Mouse (Mus musculus) kidney, adult 2 months (tissue): ENCODE measurements at regions not wholly inside any gene's neighbourhood (a gene's known extent, or its start where the extent isn't known, plus 50 kb on each side); places are given as distances from the start of the nearest gene placed in this dataset.
"Not testable (repeated sequence)": the region's sequence is repeated elsewhere in the genome, so short reads cannot be mapped to it uniquely, and the experiment has no call there.

ENCODE experiments used
- DNase-seq: peaks from one replicate; pipeline ENCODE4 v3.0.0; 2021
- H3K27ac ChIP-seq: fragments of 200-500 bp; 2 replicates; pipeline ENCODE4 v1.5.1; 2012; ENCODE audit warnings: low read depth, low read length, control low read depth, inconsistent platforms; ENCODE audit not compliant: insufficient read depth
- H3K27me3 ChIP-seq: fragments of 200-500 bp; replicated peaks from 2 replicates; pipeline ENCODE4 v1.6.1; 2012; ENCODE audit warnings: mild to moderate bottlenecking, moderate library complexity, low read length, inconsistent platforms; ENCODE audit not compliant: control insufficient read depth, insufficient read depth
- H3K36me3 ChIP-seq: fragments of 200-500 bp; 2 replicates; pipeline ENCODE4 v1.6.1; 2012; ENCODE audit warnings: mild to moderate bottlenecking, moderate library complexity, low read length, inconsistent platforms; ENCODE audit not compliant: control insufficient read depth, insufficient read depth
- H3K4me1 ChIP-seq: fragments of 200-500 bp; 2 replicates; pipeline ENCODE4 v1.6.1; 2011; ENCODE audit warnings: low read length; ENCODE audit not compliant: control insufficient read depth, insufficient read depth
- H3K4me3 ChIP-seq: fragments of 200-500 bp; 2 replicates; pipeline ENCODE4 v1.5.1; 2011; ENCODE audit warnings: mild to moderate bottlenecking, low read depth, low read length, control low read depth; ENCODE audit not compliant: insufficient read depth
- CTCF ChIP-seq: fragments of 200-500 bp; conservative IDR thresholded peaks from 2 replicates; pipeline ENCODE4 v1.5.1; 2011; ENCODE audit warnings: low read depth, mild to moderate bottlenecking, control low read depth, low read length, moderate library complexity, mixed read lengths; ENCODE audit not compliant: insufficient read depth, insufficient read length
- POLR2A ChIP-seq: fragments of 200-500 bp; IDR thresholded peaks from one replicate; pipeline ENCODE4 v1.6.1; 2011; ENCODE audit warnings: low read depth, low read length, control low read depth
- WGBS: fragments of 180-500 bp; shearing (Covaris S2); methylation state at CpG from one replicate; pipeline ENCODE4 v1.1.7; 2018; 5-methylcytosine and 5-hydroxymethylcytosine counted together

- Histone ChIP-seq H3K27me3 (no peaks in the 10 kb centered on the region), H3K4me1 (no peaks in the 10 kb centered on the region), H3K27ac (no peak overlapping the region), H3K4me3 (no peak overlapping the region), H3K36me3 (no peaks in the 10 kb centered on the region)
- no peak for DNase-seq
- 41% methylated on average over 2 of the region's 2 CpGs for WGBS
- TF ChIP-seq CTCF: no peak
- no peak for TF ChIP-seq POLR2A
Measured at GRCm38 (mm10) chr12:114495741-114496140, 952.0 kb downstream of the Adam6a start.

DNA sequence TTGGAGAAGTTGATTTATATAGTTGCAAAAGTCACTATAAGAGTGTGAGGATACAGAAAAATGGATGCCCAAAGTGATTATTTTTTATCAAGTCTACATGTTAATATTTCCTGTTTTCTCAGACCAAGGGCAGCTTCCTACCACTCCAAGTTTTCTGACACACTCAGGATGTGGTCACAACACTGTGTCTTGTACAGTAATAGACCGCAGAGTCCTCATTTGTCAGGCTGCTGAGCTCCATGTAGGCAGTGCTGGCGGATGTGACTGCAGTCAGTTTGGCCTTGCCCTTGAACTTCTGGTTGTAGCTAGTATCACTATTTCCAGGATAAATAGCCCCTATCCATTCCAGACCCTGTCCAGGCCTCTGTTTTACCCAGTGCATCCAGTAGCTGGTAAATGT, 969.4 kb downstream of the Adam6a start:
- no peaks in the 10 kb centered on the region for H3K36me3 ChIP-seq
- 82% methylated on average over 2 of the region's 2 CpGs for whole genome bisulfite sequencing
- no peak overlapping the region for H3K27ac ChIP-seq
- H3K27me3 ChIP-seq: no peaks in the 10 kb centered on the region
- no peak overlapping the region for H3K4me3 ChIP-seq
- TF ChIP-seq CTCF: no peak
- no peak for TF ChIP-seq POLR2A
- no peaks in the 10 kb centered on the region for H3K4me1 ChIP-seq
- DNase-seq: no peak

- not testable (repeated sequence) for H3K36me3 ChIP-seq, DNase-seq, H3K4me1 ChIP-seq, H3K4me3 ChIP-seq, H3K27me3 ChIP-seq, H3K27ac ChIP-seq
- 52% methylated on average over 1 of the region's 1 CpGs for WGBS
Measured at GRCm38 (mm10) chr12:114542094-114542493, 998.4 kb downstream of the Adam6a start.

- WGBS: 37% methylated on average over 1 of the region's 1 CpGs
- not testable (repeated sequence) for H3K27me3 ChIP-seq, H3K4me1 ChIP-seq, DNase-seq, H3K36me3 ChIP-seq, H3K4me3 ChIP-seq, H3K27ac ChIP-seq
Measured at GRCm38 (mm10) chr12:114544931-114545330, 1001.2 kb downstream of the Adam6a start.

GRCm38 (mm10) chr12:114562440-114562839, 1018.7 kb downstream of the Adam6a start:
- no peaks in the 10 kb centered on the region for H3K4me1 ChIP-seq
- no peak for DNase-seq
- 61% methylated on average over 1 of the region's 1 CpGs for WGBS
- no peaks in the 10 kb centered on the region for H3K27me3 ChIP-seq
- no peaks in the 10 kb centered on the region for H3K36me3 ChIP-seq
- H3K27ac ChIP-seq: no peak overlapping the region
- H3K4me3 ChIP-seq: no peak overlapping the region
- no peak for TF ChIP-seq CTCF
- TF ChIP-seq POLR2A: no peak

- H3K4me1 ChIP-seq: no peaks in the 10 kb centered on the region
- DNase-seq: no peak
- no peak overlapping the region for H3K4me3 ChIP-seq
- TF ChIP-seq CTCF (no peak), POLR2A (no peak)
- WGBS: 58% methylated on average over 5 of the region's 5 CpGs
- H3K36me3 ChIP-seq: no peaks in the 10 kb centered on the region
- no peaks in the 10 kb centered on the region for H3K27me3 ChIP-seq
- H3K27ac ChIP-seq: no peak overlapping the region
Measured at GRCm38 (mm10) chr12:114562978-114563377, 1019.3 kb downstream of the Adam6a start.

DNA sequence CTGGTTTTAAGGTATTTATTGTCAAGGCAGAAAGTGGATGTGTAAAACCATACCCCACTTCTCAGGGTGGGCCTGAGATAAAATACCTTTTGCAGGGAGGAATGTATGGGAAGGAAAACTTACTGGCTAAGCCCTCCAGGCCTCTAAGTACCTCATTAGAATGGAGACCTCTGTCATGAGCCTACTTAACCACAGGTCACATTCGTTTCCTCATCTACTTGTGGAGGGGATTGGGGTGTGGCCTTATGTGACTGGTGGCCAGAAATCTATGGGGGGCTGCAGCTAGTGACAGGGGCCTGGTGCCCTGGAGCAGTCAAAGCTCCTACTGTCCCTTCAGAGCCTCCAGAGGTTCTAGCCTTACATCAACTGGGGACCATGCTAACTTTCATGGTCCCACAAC, 1020.0 kb downstream of the Adam6a start:
- H3K27me3 ChIP-seq: no peaks in the 10 kb centered on the region
- WGBS: 37% methylated on average over 1 of the region's 1 CpGs
- TF ChIP-seq CTCF (no peak), POLR2A (no peak)

GRCm38 (mm10) chr12:114564329-114564728, 1020.6 kb downstream of the Adam6a start:
- WGBS: 62% methylated on average over 2 of the region's 2 CpGs
- no peak for TF ChIP-seq CTCF
- TF ChIP-seq POLR2A: no peak
- no peak for DNase-seq

More for the DNA sequence above, 1020.0 kb downstream of the Adam6a start:
- no peaks in the 10 kb centered on the region for H3K36me3 ChIP-seq
- H3K4me1 ChIP-seq: no peaks in the 10 kb centered on the region
- H3K4me3 ChIP-seq: no peak overlapping the region
- H3K27ac ChIP-seq: no peak overlapping the region
- DNase-seq: no peak

More at GRCm38 (mm10) chr12:114564329-114564728, 1020.6 kb downstream of the Adam6a start:
- Histone ChIP-seq H3K4me3 (no peak overlapping the region), H3K27ac (no peak overlapping the region), H3K36me3 (no peaks in the 10 kb centered on the region), H3K4me1 (no peaks in the 10 kb centered on the region), H3K27me3 (no peaks in the 10 kb centered on the region)
